Mouse (Mus musculus) thymus, adult 18-20 months (tissue): ENCODE measurements at regions not wholly inside any gene's neighbourhood (a gene's known extent, or its start where the extent isn't known, plus 50 kb on each side); places are given as distances from the start of the nearest gene placed in this dataset.

Experiments
- DNase-seq, 2 experiments: peaks; one replicate each; pipeline ENCODE4 v3.0.0; 2022; ENCODE audit warnings: mixed read lengths in 2 of 2

- DNase-seq, result no peak
Measured at GRCm38 (mm10) chr10:83964838-83965237, 242.2 kb downstream of the 1500009L16Rik start.

GRCm38 (mm10) chr10:83970501-83970900 is 247.8 kb downstream of the 1500009L16Rik start:
- DNase-seq, result no peak

GRCm38 (mm10) chr10:83974548-83974947 is 251.9 kb downstream of the 1500009L16Rik start:
- DNase-seq, result no peak

- no peak for DNase-seq
Measured at GRCm38 (mm10) chr10:83976548-83976947, 253.9 kb downstream of the 1500009L16Rik start.

GRCm38 (mm10) chr10:83979930-83980329 is 257.3 kb downstream of the 1500009L16Rik start:
- no peak for DNase-seq

GRCm38 (mm10) chr10:83984697-83985415 is 262.2 kb downstream of the 1500009L16Rik start:
- no peak for DNase-seq

GRCm38 (mm10) chr10:83992577-83993305 is 270.1 kb downstream of the 1500009L16Rik start:
- no peak for DNase-seq

- DNase-seq, result no peak
Measured at GRCm38 (mm10) chr10:83995026-83995600, 272.4 kb downstream of the 1500009L16Rik start.

GRCm38 (mm10) chr10:83995913-83996312 is 273.2 kb downstream of the 1500009L16Rik start:
- no peak for DNase-seq

- no peak for DNase-seq
Measured at GRCm38 (mm10) chr10:83996489-83996888, 273.8 kb downstream of the 1500009L16Rik start.

- DNase-seq, result no peak
Measured at GRCm38 (mm10) chr10:84000436-84001208, 278.0 kb downstream of the 1500009L16Rik start.

GRCm38 (mm10) chr10:84002744-84003143 is 280.1 kb downstream of the 1500009L16Rik start:
- DNase-seq, result no peak

- no peak for DNase-seq
Measured at GRCm38 (mm10) chr10:84003601-84004149, 281.0 kb downstream of the 1500009L16Rik start.

- DNase-seq, result no peak
Measured at GRCm38 (mm10) chr10:84008923-84009322, 286.3 kb downstream of the 1500009L16Rik start.

- peak in 1 of 2 experiments; percentile 8 for DNase-seq
Measured at GRCm38 (mm10) chr10:84019381-84019780, 296.7 kb downstream of the 1500009L16Rik start.

- no peak for DNase-seq
Measured at GRCm38 (mm10) chr10:84020023-84020620, 297.5 kb downstream of the 1500009L16Rik start.

GRCm38 (mm10) chr10:84021167-84022120 is 298.8 kb downstream of the 1500009L16Rik start:
- DNase-seq, result no peak

- no peak for DNase-seq
Measured at GRCm38 (mm10) chr10:84024294-84024693, 301.6 kb downstream of the 1500009L16Rik start.

GRCm38 (mm10) chr10:84024901-84025300 is 302.2 kb downstream of the 1500009L16Rik start:
- no peak for DNase-seq

- no peak for DNase-seq
Measured at GRCm38 (mm10) chr10:84026798-84027197, 304.1 kb downstream of the 1500009L16Rik start.
